Mouse (Mus musculus): ENCODE measurements around the gene Zswim4. TPM values are rescaled to one million over a fixed set of nuclear protein-coding genes. Genes with fewer than 3 reads are reported as not detected.
A peak's percentile ranks its signal among the peaks of the same experiment; 100 is the strongest.

Gene Zswim4
- polyA plus RNA-seq, 1 experiment from 2014 or later, result 16.0 TPM

DNA sequence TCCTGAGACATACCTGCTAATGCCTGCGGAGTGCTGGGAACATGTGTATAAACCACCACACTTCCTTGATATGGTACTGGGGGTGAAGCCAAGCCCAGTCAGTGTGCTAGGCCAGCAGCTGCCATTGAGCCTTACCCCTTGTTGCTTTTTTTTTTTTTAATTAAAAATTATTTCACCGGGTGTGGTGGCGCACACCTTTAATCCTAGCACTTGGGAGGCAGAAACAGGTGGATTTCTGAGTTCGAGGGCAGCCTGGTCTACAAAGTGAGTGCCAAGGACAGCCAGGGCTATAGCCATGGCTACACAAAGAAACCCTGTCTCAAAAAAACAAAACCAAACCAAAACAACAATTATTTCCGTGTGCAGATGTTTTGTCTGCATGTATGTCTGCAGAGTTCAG is 31.8 kb downstream of the Zswim4 start:
- Histone ChIP-seq H3K4me3 (replicated peaks) (no peak overlapping the region), H3K9ac (replicated peaks) (no peak overlapping the region), H3K9me3 (replicated peaks) (no peaks in the 10 kb centered on the region), H3K27me3 (replicated peaks) (peaks cover 6% of the 10 kb centered on the region; the same call in 1 of the 2 replicates), H3K27ac (replicated peaks) (no peak overlapping the region), H3K4me1 (peaks cover 62% of the 10 kb centered on the region), H3K36me3 (no peaks in the 10 kb centered on the region), H3K4me2 (no peak overlapping the region)
- ATAC-seq (ENCODE audit: low FRiP score), result no peak
- 94% methylated on average over 5 of the region's 5 CpGs for WGBS

DNA sequence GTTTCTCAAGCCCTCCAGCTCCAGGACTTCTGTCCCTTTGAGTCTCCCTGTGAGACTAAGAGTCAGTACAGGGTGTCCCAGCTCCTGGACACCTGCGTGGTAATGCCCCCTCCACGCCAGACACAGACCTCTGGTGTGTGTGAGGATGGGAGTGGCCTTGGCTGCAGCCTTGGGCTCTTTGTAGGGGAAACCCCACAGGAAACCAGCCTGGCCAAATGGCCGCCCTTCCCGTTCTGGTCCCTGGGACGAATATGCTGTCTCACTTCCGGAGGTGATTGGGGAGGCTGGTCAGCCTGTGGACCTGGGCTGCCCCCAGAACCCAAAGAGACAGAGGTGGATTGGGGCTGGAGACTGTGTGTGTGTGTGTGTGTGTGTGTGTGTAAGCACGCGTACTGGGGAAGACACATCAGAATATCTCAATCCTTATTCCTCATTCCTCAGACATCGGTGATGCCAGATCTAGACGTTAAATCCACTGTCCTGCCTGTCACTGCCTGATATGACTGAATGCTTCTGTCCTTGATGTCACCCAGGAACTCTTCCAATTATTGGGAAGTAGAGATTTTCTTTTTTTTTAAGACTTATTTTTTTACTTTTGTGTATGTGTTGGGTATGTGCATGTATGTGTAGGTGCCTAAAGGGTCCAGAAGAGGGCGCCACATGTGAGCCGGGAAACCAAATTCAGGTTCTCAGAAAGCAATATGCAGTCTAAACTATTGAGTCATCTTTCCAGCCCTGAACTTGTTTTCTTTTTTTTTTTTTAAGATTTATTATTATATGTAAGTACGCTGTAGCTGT is 32.7 kb downstream of the Zswim4 start:
- peak; percentile 8; the same call in 1 of the 2 replicates for ATAC-seq (ENCODE audit: low FRiP score)
- H3K36me3 ChIP-seq, result no peaks in the 10 kb centered on the region
- peak overlapping the region; percentile 79 for H3K27ac ChIP-seq (replicated peaks)
- H3K4me1 ChIP-seq, result peaks cover 63% of the 10 kb centered on the region
- H3K9ac ChIP-seq (replicated peaks), result peak overlapping the region; percentile 42
- peaks cover 6% of the 10 kb centered on the region; the same call in 1 of the 2 replicates for H3K27me3 ChIP-seq (replicated peaks)
- peak overlapping the region; percentile 77 for H3K4me2 ChIP-seq
- WGBS, result 59% methylated on average over 13 of the region's 13 CpGs
- H3K9me3 ChIP-seq (replicated peaks), result no peaks in the 10 kb centered on the region
- H3K4me3 ChIP-seq (replicated peaks), result peak overlapping the region; percentile 37

DNA sequence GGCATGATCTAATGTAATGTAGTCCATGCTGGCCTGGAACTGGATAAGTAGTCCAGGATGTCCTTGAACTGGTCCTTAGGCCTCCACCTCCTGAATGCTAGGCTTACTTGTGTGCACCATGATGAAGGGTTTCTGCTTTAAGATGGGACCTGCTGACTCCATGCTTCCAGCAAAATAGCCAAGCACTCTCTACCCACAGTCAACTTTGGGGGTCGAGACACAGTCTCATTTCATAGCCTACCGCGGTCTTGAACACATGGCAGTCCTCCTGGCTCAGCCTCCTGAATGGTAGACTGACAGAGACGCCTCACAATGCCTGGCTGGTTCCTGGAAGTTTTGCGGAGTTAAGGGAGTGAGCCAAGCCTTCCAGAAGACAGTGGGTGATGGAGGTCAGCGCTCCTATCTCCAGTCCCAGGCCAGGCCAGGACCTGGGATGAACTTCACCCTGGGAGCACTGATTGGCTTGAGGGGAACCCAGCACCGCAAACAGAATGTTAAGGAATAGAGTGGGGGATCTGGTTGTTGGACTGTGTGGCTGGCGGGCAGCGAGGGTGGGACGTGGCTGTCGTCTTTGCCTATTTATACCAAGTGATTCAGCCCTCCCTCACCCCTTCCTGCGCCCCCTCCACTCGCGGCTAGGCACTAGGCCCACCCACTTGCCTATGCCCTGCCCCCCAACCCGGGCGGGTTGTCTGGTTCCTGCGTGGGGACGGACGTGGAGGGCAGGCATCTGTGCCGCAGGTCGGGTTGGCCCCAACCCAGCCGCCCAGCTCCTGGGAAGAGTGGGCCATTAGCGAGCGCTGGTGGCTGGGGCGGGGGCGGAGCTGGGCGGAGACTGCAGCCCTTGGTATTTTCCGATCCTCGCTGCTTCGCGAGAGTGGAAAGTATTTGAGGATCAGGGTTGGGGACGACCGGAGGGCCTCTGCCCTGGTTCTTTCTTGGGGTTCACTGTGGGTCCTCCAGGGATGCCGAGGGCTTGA is 33.6 kb downstream of the Zswim4 start:
- peak overlapping the region; percentile 42 for H3K9ac ChIP-seq (replicated peaks)
- no peaks in the 10 kb centered on the region for H3K36me3 ChIP-seq
- peak overlapping the region; percentile 77 for H3K4me2 ChIP-seq
- ATAC-seq (ENCODE audit: low FRiP score), result peak; percentile 23
- H3K4me3 ChIP-seq (replicated peaks), result peak overlapping the region; percentile 37
- peak overlapping the region; percentile 79 for H3K27ac ChIP-seq (replicated peaks)
- peaks cover 6% of the 10 kb centered on the region; the same call in 1 of the 2 replicates for H3K27me3 ChIP-seq (replicated peaks)
- peaks cover 63% of the 10 kb centered on the region for H3K4me1 ChIP-seq
- H3K9me3 ChIP-seq (replicated peaks), result no peaks in the 10 kb centered on the region
- 10% methylated on average over 34 of the region's 34 CpGs for WGBS

DNA sequence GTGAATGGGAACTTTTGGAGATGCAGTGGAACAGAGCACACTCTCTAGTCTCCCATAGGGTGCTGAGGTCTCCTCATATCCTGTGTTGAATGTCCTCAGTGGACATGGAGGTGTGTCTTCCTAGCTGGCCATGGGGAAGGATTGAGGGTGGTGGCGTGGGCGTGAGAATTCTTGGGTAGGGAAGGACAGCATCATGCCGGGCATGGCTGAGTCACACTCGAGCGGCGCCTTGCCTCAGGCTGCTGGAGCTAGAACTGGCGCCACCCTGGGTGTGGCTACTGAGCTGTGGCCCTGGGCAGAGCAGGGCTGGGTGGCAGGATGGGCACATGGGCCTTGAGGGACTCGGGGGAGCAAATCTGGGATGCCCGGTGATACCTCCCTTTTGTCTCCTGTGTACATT is 34.4 kb downstream of the Zswim4 start:
- Histone ChIP-seq H3K9me3 (replicated peaks) (no peaks in the 10 kb centered on the region), H3K27me3 (replicated peaks) (peaks cover 6% of the 10 kb centered on the region; the same call in 1 of the 2 replicates), H3K9ac (replicated peaks) (no peak overlapping the region), H3K4me2 (peak overlapping the region; percentile 77), H3K4me1 (peaks cover 66% of the 10 kb centered on the region), H3K4me3 (replicated peaks) (no peak overlapping the region), H3K27ac (replicated peaks) (peak overlapping the region; percentile 79; the same call in 1 of the 2 replicates), H3K36me3 (no peaks in the 10 kb centered on the region)
- ATAC-seq (ENCODE audit: low FRiP score), result no peak
- WGBS, result 93% methylated on average over 9 of the region's 9 CpGs

DNA sequence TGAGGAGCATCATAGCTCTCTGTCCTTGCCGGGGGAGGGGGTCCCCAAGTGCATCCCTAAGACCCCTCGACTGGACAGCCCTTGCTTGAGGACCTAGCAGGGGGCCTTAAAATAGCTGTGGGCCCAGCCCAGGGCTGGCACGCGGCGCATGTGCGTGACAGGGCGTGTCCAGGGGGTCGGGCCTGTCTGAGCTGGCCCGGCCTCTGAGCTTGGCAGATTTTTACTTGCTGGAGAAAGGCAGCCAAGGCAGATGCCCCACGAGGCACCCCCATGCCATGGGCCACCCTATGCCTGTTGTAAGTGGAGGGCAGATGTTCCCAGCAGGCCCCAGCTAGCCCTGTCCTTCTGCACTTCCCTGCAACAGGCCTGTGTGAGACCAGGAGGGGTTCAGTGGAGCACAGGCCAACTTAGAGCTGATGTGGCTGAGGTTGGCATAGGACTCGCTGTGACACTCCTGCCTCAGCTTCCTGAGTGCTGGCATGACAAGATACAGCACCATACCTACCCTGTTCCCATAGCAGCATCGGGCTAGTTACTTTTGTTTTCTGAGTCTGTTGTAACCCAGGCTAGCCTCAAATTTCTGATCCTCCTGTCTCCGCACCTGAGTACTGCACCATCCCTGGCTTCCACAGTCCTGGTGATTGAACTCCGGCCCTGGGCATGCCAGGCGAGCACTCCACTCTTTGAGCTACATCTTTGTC is 35.2 kb downstream of the Zswim4 start:
- H3K27me3 ChIP-seq (replicated peaks), result peaks cover 6% of the 10 kb centered on the region; the same call in 1 of the 2 replicates
- H3K27ac ChIP-seq (replicated peaks), result peak overlapping the region; percentile 85
- WGBS, result 67% methylated on average over 15 of the region's 15 CpGs
- peak overlapping the region; percentile 47 for H3K4me3 ChIP-seq (replicated peaks)
- H3K4me2 ChIP-seq, result peak overlapping the region; percentile 77
- peaks cover 70% of the 10 kb centered on the region for H3K4me1 ChIP-seq
- H3K9ac ChIP-seq (replicated peaks), result peak overlapping the region; percentile 50
- ATAC-seq (ENCODE audit: low FRiP score), result no peak
- H3K9me3 ChIP-seq (replicated peaks), result no peaks in the 10 kb centered on the region
- no peaks in the 10 kb centered on the region for H3K36me3 ChIP-seq

DNA sequence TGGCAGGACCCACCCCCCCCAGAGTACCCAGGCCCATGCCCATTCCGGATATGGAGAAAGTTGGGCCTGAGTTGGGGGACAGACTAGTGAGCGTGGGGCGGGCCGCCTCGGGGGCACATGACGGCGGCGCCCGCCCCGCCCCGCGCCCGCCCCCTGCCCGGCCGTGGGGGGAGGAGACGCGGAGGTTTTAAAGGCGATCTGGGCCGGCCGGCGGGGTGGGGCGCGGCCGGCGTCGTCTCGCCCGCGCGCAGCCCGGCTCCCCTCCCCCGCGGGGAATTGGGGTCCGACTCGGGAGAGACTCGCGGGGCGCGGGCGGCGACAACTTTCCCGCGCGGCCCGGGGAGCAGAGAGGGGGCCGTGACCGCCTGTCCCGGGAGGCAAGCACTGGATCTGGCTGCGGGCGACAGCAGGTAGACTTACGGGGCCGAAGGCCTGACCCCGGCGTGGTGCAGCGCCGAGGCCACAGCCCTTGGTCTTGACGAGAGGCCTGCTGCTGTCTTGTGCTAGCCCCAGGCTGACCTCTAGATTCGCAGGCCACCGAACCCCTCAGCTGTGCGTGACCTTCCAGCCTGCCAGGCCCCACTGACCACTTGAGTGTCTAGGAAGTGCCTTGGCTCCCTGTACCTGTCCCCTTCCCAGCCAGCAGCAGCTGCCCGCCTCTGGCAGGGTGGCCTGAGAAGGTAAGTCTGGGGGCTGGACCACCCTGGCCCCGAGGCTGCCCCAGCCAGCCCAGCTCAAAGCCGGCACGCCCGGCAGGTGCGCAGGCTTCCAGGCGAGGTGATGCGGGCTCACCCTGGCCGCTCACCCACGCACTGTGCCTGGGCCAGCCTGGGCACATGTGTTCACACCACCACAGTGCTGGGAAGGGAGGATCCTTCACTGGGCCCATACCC is 36.0 kb downstream of the Zswim4 start:
- no peak for ATAC-seq (ENCODE audit: low FRiP score)
- H3K4me2 ChIP-seq, result peak overlapping the region; percentile 77
- 9% methylated on average over 45 of the region's 70 CpGs for WGBS
- H3K27me3 ChIP-seq (replicated peaks), result peaks cover 6% of the 10 kb centered on the region; the same call in 1 of the 2 replicates
- H3K9ac ChIP-seq (replicated peaks), result peak overlapping the region; percentile 50
- peak overlapping the region; percentile 47 for H3K4me3 ChIP-seq (replicated peaks)
- peaks cover 70% of the 10 kb centered on the region for H3K4me1 ChIP-seq
- H3K9me3 ChIP-seq (replicated peaks), result no peaks in the 10 kb centered on the region
- H3K36me3 ChIP-seq, result no peaks in the 10 kb centered on the region
- H3K27ac ChIP-seq (replicated peaks), result peak overlapping the region; percentile 85

DNA sequence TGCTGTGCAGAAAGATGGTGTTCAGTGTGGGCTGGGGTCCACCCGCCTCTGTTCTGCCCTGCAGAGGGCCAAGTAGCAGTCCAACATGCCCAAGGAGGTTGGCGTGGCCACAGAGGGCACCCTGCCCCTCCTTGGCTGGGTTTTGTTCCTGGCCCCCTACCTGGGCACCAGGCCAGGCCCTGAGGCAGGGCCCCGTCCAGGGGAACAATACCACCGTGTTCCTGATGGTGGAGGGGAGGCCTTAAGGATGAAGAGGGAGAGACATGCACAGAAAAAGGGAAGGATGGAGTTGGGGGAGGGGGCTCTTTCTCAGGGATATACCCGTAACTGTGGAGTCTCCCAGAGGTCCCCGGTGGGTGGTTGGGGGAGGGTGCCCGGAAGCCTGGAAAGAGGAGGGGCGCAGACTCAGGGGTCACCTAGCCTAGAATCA is 36.7 kb downstream of the Zswim4 start:
- Histone ChIP-seq H3K9me3 (replicated peaks) (no peaks in the 10 kb centered on the region), H3K4me1 (peaks cover 70% of the 10 kb centered on the region), H3K36me3 (no peaks in the 10 kb centered on the region), H3K4me3 (replicated peaks) (peak overlapping the region; percentile 47), H3K27ac (replicated peaks) (peak overlapping the region; percentile 85), H3K9ac (replicated peaks) (0 out of 2 replicates have a peak overlapping the region, but pooled peaks have one; percentile 50), H3K27me3 (replicated peaks) (peaks cover 6% of the 10 kb centered on the region; the same call in 1 of the 2 replicates), H3K4me2 (peak overlapping the region; percentile 77)
- WGBS, result 20% methylated on average over 8 of the region's 8 CpGs
- no peak for ATAC-seq (ENCODE audit: low FRiP score)

DNA sequence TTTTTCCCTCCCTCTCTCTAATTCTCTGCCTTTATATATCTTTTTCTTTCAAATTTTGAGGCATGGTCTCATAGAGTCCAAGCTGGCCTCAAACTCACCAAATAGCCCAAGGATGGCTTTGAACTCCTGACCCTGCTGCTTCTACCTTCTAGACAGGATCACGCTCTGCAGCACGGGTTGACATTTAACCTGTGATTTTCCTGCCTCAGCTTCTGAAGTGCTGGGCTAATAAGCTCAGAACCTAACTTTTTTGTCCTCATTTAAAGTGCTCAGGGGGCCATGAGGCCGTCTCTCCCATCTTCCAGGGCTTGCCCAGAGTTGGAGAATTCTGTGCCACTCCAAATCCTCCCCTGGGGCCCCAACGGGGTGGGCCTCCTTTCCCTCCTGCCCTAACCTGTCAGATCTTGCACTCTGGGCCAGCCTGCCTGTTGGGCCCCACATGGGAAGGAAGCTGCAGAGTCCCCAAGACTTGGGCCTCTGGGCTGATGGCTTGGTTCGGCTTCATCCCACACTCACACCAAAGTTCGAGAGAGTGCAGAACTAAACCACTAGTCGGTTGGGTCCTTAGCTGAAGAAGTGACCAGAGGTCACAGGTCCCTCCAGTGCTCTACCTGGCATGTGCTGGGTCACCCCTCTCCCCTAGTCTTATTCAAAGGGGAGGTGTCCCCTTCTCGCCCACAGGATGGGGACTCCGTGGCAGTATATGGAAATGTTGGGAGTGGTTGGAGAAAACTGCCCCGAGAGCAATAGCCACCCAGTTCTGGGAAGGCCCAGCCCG is 37.3 kb downstream of the Zswim4 start:
- peaks cover 6% of the 10 kb centered on the region; the same call in 1 of the 2 replicates for H3K27me3 ChIP-seq (replicated peaks)
- peaks cover 70% of the 10 kb centered on the region for H3K4me1 ChIP-seq
- WGBS, result 59% methylated on average over 11 of the region's 11 CpGs
- H3K27ac ChIP-seq (replicated peaks), result peak overlapping the region; percentile 85
- ATAC-seq (ENCODE audit: low FRiP score), result no peak
- H3K9ac ChIP-seq (replicated peaks), result no peak overlapping the region
- no peaks in the 10 kb centered on the region for H3K36me3 ChIP-seq
- peak overlapping the region; percentile 77; the same call in 1 of the 2 replicates for H3K4me2 ChIP-seq
- no peaks in the 10 kb centered on the region for H3K9me3 ChIP-seq (replicated peaks)
- no peak overlapping the region for H3K4me3 ChIP-seq (replicated peaks)

DNA sequence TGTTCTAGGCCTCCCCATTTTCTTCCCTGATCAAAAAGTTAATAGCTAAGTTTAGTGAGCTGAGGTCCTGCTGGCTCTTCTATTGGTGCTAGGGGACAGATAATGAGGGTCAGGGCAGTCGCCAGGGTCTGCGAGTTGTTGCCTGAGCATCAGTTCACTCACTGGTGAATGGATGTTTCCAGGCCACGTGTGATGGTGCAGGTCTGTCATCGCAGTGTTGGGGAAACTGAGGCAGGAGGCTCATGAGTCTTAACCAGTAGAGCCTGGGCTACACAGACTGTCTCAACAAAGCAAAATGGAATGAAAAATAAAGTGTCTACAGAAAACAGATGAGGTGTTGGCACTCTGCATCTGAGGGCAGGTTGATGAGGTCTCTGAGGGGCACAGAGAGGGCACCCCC is 38.0 kb downstream of the Zswim4 start:
- no peak for ATAC-seq (ENCODE audit: low FRiP score)
- peaks cover 66% of the 10 kb centered on the region for H3K4me1 ChIP-seq
- H3K27ac ChIP-seq (replicated peaks), result peak overlapping the region; percentile 85
- H3K36me3 ChIP-seq, result no peaks in the 10 kb centered on the region
- H3K9me3 ChIP-seq (replicated peaks), result no peaks in the 10 kb centered on the region
- no peak overlapping the region for H3K9ac ChIP-seq (replicated peaks)
- H3K4me3 ChIP-seq (replicated peaks), result no peak overlapping the region
- WGBS, result 21% methylated on average over 4 of the region's 4 CpGs
- peak overlapping the region; percentile 79 for H3K4me2 ChIP-seq
- peaks cover 6% of the 10 kb centered on the region; the same call in 1 of the 2 replicates for H3K27me3 ChIP-seq (replicated peaks)
